Mouse (Mus musculus): ENCODE results near the gene Akr1b8. TPM values are rescaled to one million over a fixed set of nuclear protein-coding genes. Genes with fewer than 3 reads are reported as not detected.
"Not testable (repeated sequence)": the region's sequence is repeated elsewhere in the genome, so short reads cannot be mapped to it uniquely, and the experiment has no call there.

The Akr1b8 gene
- total RNA-seq, 4 experiments from 2014 or later = 148 to 290 (median 206) TPM

DNA sequence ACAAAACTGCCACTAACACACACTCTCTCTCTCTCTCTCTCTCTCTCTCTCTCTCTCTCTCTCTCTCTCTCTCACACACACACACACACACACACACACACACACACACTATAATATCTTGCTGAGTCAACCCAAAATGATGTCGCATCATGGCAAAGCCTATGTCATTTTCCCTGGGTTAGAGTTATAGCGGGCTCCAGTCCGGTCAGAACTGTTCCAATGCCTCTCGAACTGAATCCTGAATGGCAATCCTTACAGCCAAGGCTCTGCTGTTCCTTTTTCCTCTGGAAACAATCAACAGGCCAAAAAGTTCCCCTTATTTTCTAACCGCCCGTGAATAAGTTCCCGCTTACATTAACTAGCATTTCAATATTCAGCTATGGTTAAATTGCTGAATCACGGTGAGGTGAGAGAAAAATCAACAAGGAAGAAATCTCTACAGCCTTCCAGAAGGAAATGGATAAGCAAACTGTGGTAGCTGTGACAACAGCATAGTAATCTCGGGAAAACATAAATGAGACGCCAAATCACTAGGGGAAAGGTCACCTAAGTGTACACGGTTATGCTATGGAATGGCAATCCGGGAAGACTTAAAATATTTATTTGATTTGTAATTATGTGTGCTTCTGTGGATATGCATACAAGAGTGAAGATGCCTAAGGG lies 3.8 kb upstream of the Akr1b8 start:
- no peak for DNase-seq

DNA sequence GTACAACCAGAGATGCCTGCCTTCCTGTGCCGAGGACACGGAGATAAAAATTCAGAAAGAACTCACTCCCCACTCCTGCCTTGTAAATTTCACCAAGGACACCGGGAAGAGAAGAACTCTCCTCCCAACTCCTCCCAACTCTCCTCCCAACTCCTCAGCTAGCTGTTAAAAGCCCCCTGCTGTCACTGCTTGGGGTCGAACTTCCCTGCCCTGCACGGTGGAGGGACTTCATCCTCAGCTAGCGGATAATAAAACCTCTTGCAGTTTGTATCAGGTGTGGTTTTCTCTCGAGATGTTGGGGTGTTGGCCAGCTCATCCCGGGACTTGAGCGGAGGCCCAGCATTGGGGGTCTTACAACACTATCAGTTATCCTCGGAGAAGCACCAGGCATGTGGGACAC lies 2.4 kb upstream of the Akr1b8 start:
- not testable (repeated sequence) for DNase-seq

DNA sequence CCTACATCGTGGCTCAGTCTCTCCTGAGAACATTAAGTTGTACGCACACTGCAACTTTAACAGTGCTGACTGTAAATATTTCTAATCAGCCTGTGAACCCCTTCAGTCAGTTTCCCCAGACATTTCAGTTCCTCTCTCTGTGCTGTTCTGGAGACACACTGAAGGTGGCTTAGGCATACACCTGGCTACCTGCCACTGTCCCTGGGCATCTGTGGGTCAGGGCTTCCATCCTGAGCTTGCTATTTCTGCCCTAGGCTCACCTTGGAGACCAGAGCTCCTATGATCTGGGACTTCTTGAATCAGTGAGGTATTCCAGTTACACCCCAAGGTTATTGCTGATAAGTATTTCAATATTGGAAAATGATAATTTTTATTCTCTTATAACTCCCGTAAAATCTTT lies 1.5 kb upstream of the Akr1b8 start:
- no peak for DNase-seq

DNA sequence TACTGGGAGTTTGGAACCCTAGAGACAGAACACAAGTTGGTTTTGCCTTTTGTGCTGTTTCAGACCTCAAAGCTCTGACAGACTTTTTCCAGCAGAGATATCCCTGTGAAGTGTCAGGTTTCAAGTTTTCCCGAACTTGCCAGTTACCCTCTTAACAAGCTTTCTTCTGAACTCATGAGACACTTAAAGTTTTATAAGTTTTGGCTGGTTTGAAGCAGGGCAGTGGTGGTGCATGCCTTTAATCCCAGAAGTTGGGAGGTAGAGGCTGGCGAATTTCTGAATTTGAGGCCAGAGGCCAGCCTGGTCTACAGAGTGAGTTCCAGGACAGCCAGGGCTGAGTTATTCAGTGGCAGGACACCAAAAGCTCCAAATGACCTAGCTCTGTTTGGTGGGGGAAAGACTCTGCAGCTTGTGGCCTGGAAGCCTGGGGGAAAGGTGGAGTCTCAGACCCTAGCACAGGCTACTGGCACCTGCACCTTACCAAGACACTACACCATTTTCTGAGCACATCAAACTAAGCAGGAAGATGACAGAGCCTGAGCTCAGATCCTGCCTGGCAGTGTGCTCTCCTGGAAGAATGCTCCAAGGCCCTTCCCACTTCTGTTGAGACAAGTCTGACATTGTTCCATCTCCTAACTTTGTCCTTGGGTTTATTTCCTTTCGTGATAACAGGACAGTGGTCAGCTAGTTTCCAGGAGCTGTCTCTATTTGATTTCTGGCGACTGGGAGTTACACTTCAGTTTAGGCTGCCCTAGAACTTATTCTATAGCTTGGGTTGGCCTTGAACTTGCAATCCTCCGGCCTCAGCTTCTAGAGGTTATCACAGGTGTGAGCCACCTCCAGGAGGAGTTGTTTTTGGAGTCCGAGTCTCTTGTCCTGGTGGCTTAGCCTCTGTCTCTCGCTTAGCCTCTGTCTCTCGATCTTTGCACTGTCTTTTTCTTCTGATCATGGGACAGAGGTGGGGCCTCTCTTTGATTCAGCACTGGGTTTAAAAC lies 732 bp downstream of the Akr1b8 start:
- no peak for DNase-seq

DNA sequence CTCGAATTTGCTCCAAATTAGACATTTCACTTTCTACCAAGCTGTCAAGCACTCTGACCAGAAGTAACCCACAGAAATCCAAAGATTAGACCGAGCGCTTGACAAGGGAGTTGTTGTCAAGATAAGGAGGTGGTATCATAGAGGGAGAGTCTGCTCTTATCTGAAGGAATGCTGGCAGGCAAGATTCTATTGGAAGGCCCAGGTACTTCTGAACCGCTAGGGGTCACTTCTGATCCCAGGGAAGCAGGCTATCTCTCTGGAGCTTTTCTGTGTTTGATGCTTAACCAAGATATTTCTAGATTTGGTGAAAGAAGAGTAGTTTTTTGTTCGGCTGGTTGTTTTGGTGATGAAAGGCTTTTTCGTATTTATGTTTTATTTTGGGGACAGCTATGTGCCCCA lies 1.4 kb downstream of the Akr1b8 start:
- no peak for DNase-seq

- DNase-seq = no peak
These were observed 1.9 kb downstream of the Akr1b8 start for GRCm38 (mm10) chr6:34355841-34356240.

- DNase-seq = no peak
These were observed 10.6 kb downstream of the Akr1b8 start for GRCm38 (mm10) chr6:34364217-34365136.

DNA sequence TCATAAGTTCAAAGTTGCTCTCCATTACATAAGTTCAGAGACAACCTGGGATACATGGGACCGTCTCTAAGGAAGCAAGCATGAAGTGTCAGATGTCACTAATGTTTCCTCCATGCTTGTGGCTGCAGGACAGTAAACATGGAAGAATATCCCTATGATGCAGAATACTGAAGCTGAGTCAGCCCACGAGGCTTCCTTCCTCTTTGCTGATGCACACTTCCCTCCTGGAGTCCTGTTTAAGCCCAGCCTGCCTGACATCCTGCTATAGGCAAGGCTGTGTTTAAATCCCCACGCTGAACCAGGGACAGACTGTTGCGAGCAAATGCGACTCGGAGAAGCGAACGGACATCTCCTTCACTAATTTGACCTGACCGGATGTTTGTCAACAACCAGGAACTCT lies 14.1 kb downstream of the Akr1b8 start:
- no peak for DNase-seq

- DNase-seq = peak; percentile 22
These were observed 16.2 kb downstream of the Akr1b8 start for GRCm38 (mm10) chr6:34370081-34370480.

GRCm38 (mm10) chr6:34371700-34372351 lies 17.9 kb downstream of the Akr1b8 start:
- DNase-seq = peak; percentile 67

- no peak for DNase-seq
These were observed 19.9 kb downstream of the Akr1b8 start for GRCm38 (mm10) chr6:34373841-34374240.

DNA sequence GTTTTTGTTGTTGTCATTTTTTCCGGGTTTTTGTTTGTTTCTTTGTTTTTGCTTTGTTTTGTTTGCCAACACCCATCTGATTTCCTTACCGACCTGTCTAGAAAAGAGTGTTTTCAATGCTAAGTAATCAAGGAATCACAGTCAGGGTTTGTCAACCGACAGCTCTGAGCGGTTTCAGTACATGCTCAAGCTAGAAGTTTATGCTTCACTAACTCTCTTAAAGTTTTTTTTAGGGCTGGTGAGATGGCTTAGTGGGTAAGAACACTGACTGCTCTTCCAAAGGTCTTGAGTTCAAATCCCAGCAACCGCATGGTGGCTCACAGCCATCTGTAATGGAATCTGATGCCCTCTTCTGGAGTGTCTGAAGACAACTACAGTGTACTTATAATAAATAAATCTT lies 22.0 kb downstream of the Akr1b8 start:
- not testable (repeated sequence) for DNase-seq

GRCm38 (mm10) chr6:34383401-34383800 lies 29.5 kb downstream of the Akr1b8 start:
- no peak for DNase-seq

GRCm38 (mm10) chr6:34384110-34384661 lies 30.3 kb downstream of the Akr1b8 start, which contains the start of gene Akr1b10:
Gene Akr1b10, plus strand, starts transcription at chr6:34384218.
- peak; percentile 89 for DNase-seq

GRCm38 (mm10) chr6:34384701-34385370 lies 30.9 kb downstream of the Akr1b8 start:
- peak; percentile 69 for DNase-seq

DNA sequence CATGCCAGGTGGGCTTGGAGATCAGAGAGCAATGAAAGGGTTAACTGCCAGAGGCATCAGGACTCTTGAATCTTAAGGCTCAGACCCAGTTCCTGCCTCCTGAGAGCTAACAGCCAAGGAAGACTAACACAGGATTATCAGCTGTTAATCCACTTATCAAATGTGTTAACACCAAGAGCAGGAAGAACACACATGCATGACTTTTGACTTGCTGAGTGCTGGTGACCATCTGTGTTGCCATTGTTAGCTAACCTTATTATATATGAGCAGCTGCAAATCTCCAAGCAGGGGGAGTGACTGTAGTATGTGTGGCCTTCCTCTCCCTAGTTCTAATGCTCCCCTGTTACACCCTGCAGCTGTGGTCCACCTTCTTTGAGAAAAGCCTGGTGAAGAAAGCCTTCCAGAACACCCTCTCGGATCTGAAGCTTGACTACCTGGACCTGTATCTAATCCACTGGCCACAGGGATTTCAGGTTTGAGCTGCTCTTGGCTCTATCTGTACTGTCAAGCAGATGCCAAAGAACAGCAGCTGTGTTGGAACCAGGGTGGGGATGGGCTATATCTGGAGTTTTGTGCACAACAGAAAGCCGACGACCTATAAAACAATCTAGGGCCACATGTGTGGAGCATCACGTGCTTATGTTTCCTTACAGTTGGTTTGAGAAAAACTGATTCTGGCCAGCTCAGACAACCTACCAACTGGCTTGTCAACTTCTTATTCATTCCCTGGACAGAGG lies 34.7 kb downstream of the Akr1b8 start:
- DNase-seq = no peak

DNA sequence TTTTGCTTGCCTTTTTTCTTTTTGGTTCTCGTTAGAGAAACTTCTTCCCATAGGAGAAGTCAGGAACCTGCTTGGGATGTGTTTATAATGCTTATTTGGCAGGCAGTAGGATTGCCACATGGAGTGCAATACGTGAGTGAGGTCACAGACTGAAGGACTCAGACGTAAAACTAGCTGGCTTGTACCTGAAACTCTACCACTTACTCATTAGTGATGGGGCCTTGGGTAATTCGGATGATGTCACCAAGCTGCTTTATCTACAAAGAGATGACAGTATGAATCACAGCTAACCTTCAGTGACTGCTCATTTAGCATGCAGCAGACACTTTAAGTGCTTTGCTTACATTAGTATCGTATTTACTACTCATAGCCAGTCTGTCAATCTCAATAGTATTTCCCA lies 42.0 kb downstream of the Akr1b8 start:
- DNase-seq = peak; percentile 79

DNA sequence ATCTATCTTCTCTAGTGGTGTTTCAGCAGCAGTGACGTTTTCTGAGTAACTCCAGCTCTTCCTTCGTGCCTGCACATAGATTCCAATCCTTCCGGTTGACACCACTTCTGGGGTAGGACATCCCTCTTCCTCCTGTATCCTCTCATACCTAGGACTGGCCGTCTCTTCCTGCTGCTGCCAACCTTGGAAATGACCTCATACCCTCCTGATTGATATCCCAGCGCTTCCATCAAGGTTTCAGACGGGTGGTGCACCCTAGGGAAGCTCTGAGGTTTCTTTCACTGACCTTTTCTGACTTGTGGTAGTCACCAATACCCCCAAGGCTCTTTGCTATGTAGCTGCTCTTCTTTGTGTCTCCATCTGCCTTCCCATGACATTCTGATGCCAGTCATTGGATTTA lies 44.5 kb downstream of the Akr1b8 start:
- peak; percentile 47 for DNase-seq

DNA sequence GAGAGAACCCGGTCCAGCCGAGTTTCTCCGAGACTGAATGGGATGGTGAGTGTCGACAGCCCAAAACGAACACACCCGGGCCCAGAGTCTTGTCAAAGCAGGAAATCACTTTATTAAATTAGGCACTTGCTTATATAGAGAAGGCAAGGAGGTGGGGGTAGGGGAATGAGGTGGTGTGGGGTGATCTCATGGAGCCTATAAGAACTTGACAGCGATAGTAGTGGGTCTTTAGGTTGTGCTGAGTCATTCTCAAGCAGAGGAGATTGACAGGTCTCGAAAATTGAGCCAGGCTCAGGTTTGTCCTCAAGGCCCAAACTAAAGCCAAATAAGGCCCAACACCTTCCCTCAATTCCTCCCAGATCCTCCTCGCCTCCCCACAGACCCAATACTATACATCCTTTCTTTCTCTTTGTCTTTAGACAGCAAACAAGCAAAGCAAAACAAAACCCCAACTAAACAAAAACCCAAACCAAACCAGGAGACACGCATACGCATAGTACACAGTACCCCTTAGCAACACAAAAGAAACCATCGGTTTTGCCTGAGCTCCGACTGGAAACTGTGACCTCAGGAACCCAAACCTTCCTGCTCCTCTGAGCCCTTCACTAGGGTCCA lies 45.8 kb downstream of the Akr1b8 start:
- no peak for DNase-seq

- DNase-seq = peak; percentile 49
These were observed 46.8 kb downstream of the Akr1b8 start for GRCm38 (mm10) chr6:34400696-34401095.
